Mouse (Mus musculus): ENCODE measurements at regions not wholly inside any gene's neighbourhood (a gene's known extent, or its start where the extent isn't known, plus 50 kb on each side); places are given as distances from the start of the nearest gene placed in this dataset.
A peak's percentile ranks its signal among the peaks of the same experiment; 100 is the strongest.

- 83% methylated on average over 5 of the region's 5 CpGs for WGBS
- no peak for DNase-seq (ENCODE audit: low spot score)
Measured at GRCm38 (mm10) chr3:35688111-35688510, 65.8 kb upstream of the Atp11b start.

GRCm38 (mm10) chr3:35688781-35689180 is 65.1 kb upstream of the Atp11b start:
- Histone ChIP-seq H3K4me3 (ENCODE audit: low read depth, low read length) (no peak overlapping the region), H3K36me3 (ENCODE audit: control insufficient read depth, insufficient read depth, low read length) (no peaks in the 10 kb centered on the region), H3K9ac (ENCODE audit: low read depth, low read length) (no peak overlapping the region), H3K9me3 (ENCODE audit: control insufficient read depth, low read length) (no peaks in the 10 kb centered on the region), H3K4me2 (replicated peaks; ENCODE audit: low read depth, low read length) (no peak overlapping the region), H3K4me1 (replicated peaks; ENCODE audit: control insufficient read depth, insufficient read depth, low read length) (no peaks in the 10 kb centered on the region), H3K27ac (ENCODE audit: low read depth, low read length) (no peak overlapping the region), H3K27me3 (ENCODE audit: control insufficient read depth, insufficient read depth, low read length) (no peaks in the 10 kb centered on the region)
- ATAC-seq (ENCODE audit: low FRiP score), result no peak
- 31% methylated on average over 4 of the region's 4 CpGs for WGBS
- peak; percentile 28 for DNase-seq (ENCODE audit: low spot score)

More at GRCm38 (mm10) chr3:35688111-35688510, 65.8 kb upstream of the Atp11b start:
- ATAC-seq (ENCODE audit: low FRiP score), result no peak
- Histone ChIP-seq H3K36me3 (ENCODE audit: control insufficient read depth, insufficient read depth, low read length) (no peaks in the 10 kb centered on the region), H3K9ac (ENCODE audit: low read depth, low read length) (no peak overlapping the region), H3K4me3 (ENCODE audit: low read depth, low read length) (no peak overlapping the region), H3K4me1 (replicated peaks; ENCODE audit: control insufficient read depth, insufficient read depth, low read length) (no peaks in the 10 kb centered on the region), H3K9me3 (ENCODE audit: control insufficient read depth, low read length) (no peaks in the 10 kb centered on the region), H3K27ac (ENCODE audit: low read depth, low read length) (no peak overlapping the region), H3K27me3 (ENCODE audit: control insufficient read depth, insufficient read depth, low read length) (no peaks in the 10 kb centered on the region), H3K4me2 (replicated peaks; ENCODE audit: low read depth, low read length) (no peak overlapping the region)

GRCm38 (mm10) chr3:35693039-35693438 is 60.9 kb upstream of the Atp11b start:
- Histone ChIP-seq H3K36me3 (ENCODE audit: control insufficient read depth, insufficient read depth, low read length) (no peaks in the 10 kb centered on the region), H3K4me2 (replicated peaks; ENCODE audit: low read depth, low read length) (no peak overlapping the region), H3K27ac (ENCODE audit: low read depth, low read length) (no peak overlapping the region), H3K9me3 (ENCODE audit: control insufficient read depth, low read length) (no peaks in the 10 kb centered on the region), H3K4me1 (replicated peaks; ENCODE audit: control insufficient read depth, insufficient read depth, low read length) (no peaks in the 10 kb centered on the region), H3K27me3 (ENCODE audit: control insufficient read depth, insufficient read depth, low read length) (no peaks in the 10 kb centered on the region), H3K4me3 (ENCODE audit: low read depth, low read length) (no peak overlapping the region), H3K9ac (ENCODE audit: low read depth, low read length) (no peak overlapping the region)
- ATAC-seq (ENCODE audit: low FRiP score) (peak; percentile 45; the same call in 1 of the 2 replicates), DNase-seq (ENCODE audit: low spot score) (peak; percentile 64)
- WGBS, result 62% methylated on average over 6 of the region's 6 CpGs

- 90% methylated on average over 12 of the region's 12 CpGs for WGBS
- H3K9ac ChIP-seq (ENCODE audit: low read depth, low read length), result no peak overlapping the region
- H3K4me3 ChIP-seq (ENCODE audit: low read depth, low read length), result no peak overlapping the region
Measured at GRCm38 (mm10) chr3:35693551-35693950, 60.4 kb upstream of the Atp11b start.

GRCm38 (mm10) chr3:35694241-35694640 is 59.7 kb upstream of the Atp11b start:
- Histone ChIP-seq H3K36me3 (ENCODE audit: control insufficient read depth, insufficient read depth, low read length) (no peaks in the 10 kb centered on the region), H3K27ac (ENCODE audit: low read depth, low read length) (no peak overlapping the region), H3K4me3 (ENCODE audit: low read depth, low read length) (no peak overlapping the region), H3K4me2 (replicated peaks; ENCODE audit: low read depth, low read length) (no peak overlapping the region), H3K9ac (ENCODE audit: low read depth, low read length) (no peak overlapping the region), H3K4me1 (replicated peaks; ENCODE audit: control insufficient read depth, insufficient read depth, low read length) (no peaks in the 10 kb centered on the region), H3K27me3 (ENCODE audit: control insufficient read depth, insufficient read depth, low read length) (no peaks in the 10 kb centered on the region), H3K9me3 (ENCODE audit: control insufficient read depth, low read length) (no peaks in the 10 kb centered on the region)
- ATAC-seq (ENCODE audit: low FRiP score), result no peak
- no peak for DNase-seq (ENCODE audit: low spot score)
- 79% methylated on average over 4 of the region's 4 CpGs for WGBS

More at GRCm38 (mm10) chr3:35693551-35693950, 60.4 kb upstream of the Atp11b start:
- Histone ChIP-seq H3K36me3 (ENCODE audit: control insufficient read depth, insufficient read depth, low read length) (no peaks in the 10 kb centered on the region), H3K9me3 (ENCODE audit: control insufficient read depth, low read length) (no peaks in the 10 kb centered on the region), H3K27me3 (ENCODE audit: control insufficient read depth, insufficient read depth, low read length) (no peaks in the 10 kb centered on the region), H3K4me2 (replicated peaks; ENCODE audit: low read depth, low read length) (no peak overlapping the region), H3K27ac (ENCODE audit: low read depth, low read length) (no peak overlapping the region), H3K4me1 (replicated peaks; ENCODE audit: control insufficient read depth, insufficient read depth, low read length) (no peaks in the 10 kb centered on the region)
- ATAC-seq (ENCODE audit: low FRiP score) (no peak), DNase-seq (ENCODE audit: low spot score) (no peak)

GRCm38 (mm10) chr3:35695859-35696258 is 58.0 kb upstream of the Atp11b start:
- ATAC-seq (ENCODE audit: low FRiP score), result no peak
- no peaks in the 10 kb centered on the region for H3K36me3 ChIP-seq (ENCODE audit: control insufficient read depth, insufficient read depth, low read length)

GRCm38 (mm10) chr3:35699266-35699665 is 54.6 kb upstream of the Atp11b start:
- Histone ChIP-seq H3K4me3 (ENCODE audit: low read depth, low read length) (no peak overlapping the region), H3K36me3 (ENCODE audit: control insufficient read depth, insufficient read depth, low read length) (no peaks in the 10 kb centered on the region), H3K27ac (ENCODE audit: low read depth, low read length) (no peak overlapping the region), H3K27me3 (ENCODE audit: control insufficient read depth, insufficient read depth, low read length) (no peaks in the 10 kb centered on the region), H3K4me2 (replicated peaks; ENCODE audit: low read depth, low read length) (no peak overlapping the region), H3K9ac (ENCODE audit: low read depth, low read length) (no peak overlapping the region), H3K4me1 (replicated peaks; ENCODE audit: control insufficient read depth, insufficient read depth, low read length) (no peaks in the 10 kb centered on the region), H3K9me3 (ENCODE audit: control insufficient read depth, low read length) (no peaks in the 10 kb centered on the region)
- DNase-seq (ENCODE audit: low spot score) (no peak), ATAC-seq (ENCODE audit: low FRiP score) (no peak)
- WGBS, result 94% methylated on average over 2 of the region's 2 CpGs

More at GRCm38 (mm10) chr3:35695859-35696258, 58.0 kb upstream of the Atp11b start:
- Histone ChIP-seq H3K9me3 (ENCODE audit: control insufficient read depth, low read length) (no peaks in the 10 kb centered on the region), H3K27me3 (ENCODE audit: control insufficient read depth, insufficient read depth, low read length) (no peaks in the 10 kb centered on the region), H3K4me3 (ENCODE audit: low read depth, low read length) (no peak overlapping the region), H3K4me2 (replicated peaks; ENCODE audit: low read depth, low read length) (no peak overlapping the region), H3K27ac (ENCODE audit: low read depth, low read length) (no peak overlapping the region), H3K9ac (ENCODE audit: low read depth, low read length) (no peak overlapping the region), H3K4me1 (replicated peaks; ENCODE audit: control insufficient read depth, insufficient read depth, low read length) (no peaks in the 10 kb centered on the region)
- no peak for DNase-seq (ENCODE audit: low spot score)
- 77% methylated on average over 3 of the region's 3 CpGs for WGBS

- H3K27ac ChIP-seq (ENCODE audit: low read depth, low read length), result no peak overlapping the region
- DNase-seq (ENCODE audit: low spot score) (no peak), ATAC-seq (ENCODE audit: low FRiP score) (no peak)
- no peak overlapping the region for H3K4me2 ChIP-seq (replicated peaks; ENCODE audit: low read depth, low read length)
- no peaks in the 10 kb centered on the region for H3K9me3 ChIP-seq (ENCODE audit: control insufficient read depth, low read length)
- no peaks in the 10 kb centered on the region for H3K4me1 ChIP-seq (replicated peaks; ENCODE audit: control insufficient read depth, insufficient read depth, low read length)
- no peaks in the 10 kb centered on the region for H3K27me3 ChIP-seq (ENCODE audit: control insufficient read depth, insufficient read depth, low read length)
- no peaks in the 10 kb centered on the region for H3K36me3 ChIP-seq (ENCODE audit: control insufficient read depth, insufficient read depth, low read length)
- no peak overlapping the region for H3K4me3 ChIP-seq (ENCODE audit: low read depth, low read length)
- H3K9ac ChIP-seq (ENCODE audit: low read depth, low read length), result no peak overlapping the region
Measured at GRCm38 (mm10) chr3:35699979-35700378, 53.9 kb upstream of the Atp11b start.

GRCm38 (mm10) chr3:35703528-35704327 is 50.2 kb upstream of the Atp11b start:
- H3K4me2 ChIP-seq (replicated peaks; ENCODE audit: low read depth, low read length), result no peak overlapping the region
- WGBS, result 79% methylated on average over 8 of the region's 8 CpGs
- no peak for DNase-seq (ENCODE audit: low spot score)
- no peaks in the 10 kb centered on the region for H3K36me3 ChIP-seq (ENCODE audit: control insufficient read depth, insufficient read depth, low read length)
- ATAC-seq (ENCODE audit: low FRiP score), result no peak
- no peak overlapping the region for H3K4me3 ChIP-seq (ENCODE audit: low read depth, low read length)
- H3K4me1 ChIP-seq (replicated peaks; ENCODE audit: control insufficient read depth, insufficient read depth, low read length), result no peaks in the 10 kb centered on the region
- no peaks in the 10 kb centered on the region for H3K9me3 ChIP-seq (ENCODE audit: control insufficient read depth, low read length)
- H3K27ac ChIP-seq (ENCODE audit: low read depth, low read length), result no peak overlapping the region
- H3K27me3 ChIP-seq (ENCODE audit: control insufficient read depth, insufficient read depth, low read length), result no peaks in the 10 kb centered on the region
- H3K9ac ChIP-seq (ENCODE audit: low read depth, low read length), result no peak overlapping the region

Data from hindbrain, embryonic 11.5 days (tissue).